Mouse (Mus musculus): ENCODE measurements around the gene Zfp296.

Zfp296 gene

GRCm38 (mm10) chr7:19577141-19577852 lies at the start of gene Zfp296, which contains the start of gene Gemin7:
Zfp296 (plus strand) TSS chr7:19577287.
Gemin7 (minus strand) TSS chr7:19577595.
- DNase-seq (ENCODE audit: low read depth): peak; percentile 68

GRCm38 (mm10) chr7:19531077-19531476 lies 46.0 kb upstream of the Zfp296 start:
- no peak for DNase-seq (ENCODE audit: low read depth)

- DNase-seq (ENCODE audit: low read depth): no peak
Measured at GRCm38 (mm10) chr7:19532240-19532639, 44.8 kb upstream of the Zfp296 start.

GRCm38 (mm10) chr7:19534676-19535075 lies 42.4 kb upstream of the Zfp296 start:
- no peak for DNase-seq (ENCODE audit: low read depth)

- no peak for DNase-seq (ENCODE audit: low read depth)
Measured at GRCm38 (mm10) chr7:19540771-19541566, 36.1 kb upstream of the Zfp296 start.

- no peak for DNase-seq (ENCODE audit: low read depth)
Measured at GRCm38 (mm10) chr7:19541681-19542154, 35.4 kb upstream of the Zfp296 start.

GRCm38 (mm10) chr7:19542155-19542691 lies 34.9 kb upstream of the Zfp296 start:
- DNase-seq (ENCODE audit: low read depth): no peak

GRCm38 (mm10) chr7:19543584-19543983 lies 33.5 kb upstream of the Zfp296 start:
- DNase-seq (ENCODE audit: low read depth): peak; percentile 68

- DNase-seq (ENCODE audit: low read depth): no peak
Measured at GRCm38 (mm10) chr7:19546007-19546406, 31.1 kb upstream of the Zfp296 start.

GRCm38 (mm10) chr7:19547344-19547969 lies 29.6 kb upstream of the Zfp296 start:
- DNase-seq (ENCODE audit: low read depth): no peak

GRCm38 (mm10) chr7:19549394-19549793 lies 27.7 kb upstream of the Zfp296 start:
- no peak for DNase-seq (ENCODE audit: low read depth)

- DNase-seq (ENCODE audit: low read depth): no peak
Measured at GRCm38 (mm10) chr7:19551634-19552033, 25.5 kb upstream of the Zfp296 start.

GRCm38 (mm10) chr7:19552443-19552842 lies 24.6 kb upstream of the Zfp296 start:
- no peak for DNase-seq (ENCODE audit: low read depth)

GRCm38 (mm10) chr7:19554168-19554567 lies 22.9 kb upstream of the Zfp296 start:
- DNase-seq (ENCODE audit: low read depth): no peak

GRCm38 (mm10) chr7:19557086-19557485 lies 20.0 kb upstream of the Zfp296 start:
- DNase-seq (ENCODE audit: low read depth): no peak

GRCm38 (mm10) chr7:19557982-19558900 lies 18.8 kb upstream of the Zfp296 start:
- DNase-seq (ENCODE audit: low read depth): no peak

- DNase-seq (ENCODE audit: low read depth): peak; percentile 65
Measured at GRCm38 (mm10) chr7:19558965-19559364, 18.1 kb upstream of the Zfp296 start.

- peak; percentile 33 for DNase-seq (ENCODE audit: low read depth)
Measured at GRCm38 (mm10) chr7:19560491-19561260, 16.4 kb upstream of the Zfp296 start.

GRCm38 (mm10) chr7:19561431-19561764 lies 15.7 kb upstream of the Zfp296 start:
- no peak for DNase-seq (ENCODE audit: low read depth)
